Mouse (Mus musculus): ENCODE data around the gene Dclk3.

- TF ChIP-seq POLR2A (IDR thresholded peaks at IDR 0.05; ENCODE audit: borderline replicate concordance, insufficient read depth, low read length) (no peak), CTCF (IDR thresholded peaks at IDR 0.05; ENCODE audit: borderline replicate concordance, insufficient read depth, low read depth, low read length) (no peak)
Observed at GRCm38 (mm10) chr9:111428698-111429362, 10.1 kb upstream of the Dclk3 start.
